Mouse (Mus musculus) ES-E14 (cell line): ENCODE measurements around the gene Sirt5.

Source experiments
- CHD2 ChIP-seq: IDR thresholded peaks from 2 replicates; pipeline ENCODE4 v1.6.1; 2014; ENCODE audit warnings: mild to moderate bottlenecking, low read depth, low read length, inconsistent platforms
- MAFK ChIP-seq: IDR thresholded peaks from 2 replicates; pipeline ENCODE4 v1.6.1; 2014; ENCODE audit warnings: mild to moderate bottlenecking, low read depth, low read length, inconsistent platforms; ENCODE audit not compliant: insufficient read depth
- ZC3H11A ChIP-seq: IDR thresholded peaks from 2 replicates; pipeline ENCODE4 v1.6.1; 2012; ENCODE audit warnings: low read depth, mild to moderate bottlenecking, inconsistent platforms, low read length, borderline replicate concordance

DNA sequence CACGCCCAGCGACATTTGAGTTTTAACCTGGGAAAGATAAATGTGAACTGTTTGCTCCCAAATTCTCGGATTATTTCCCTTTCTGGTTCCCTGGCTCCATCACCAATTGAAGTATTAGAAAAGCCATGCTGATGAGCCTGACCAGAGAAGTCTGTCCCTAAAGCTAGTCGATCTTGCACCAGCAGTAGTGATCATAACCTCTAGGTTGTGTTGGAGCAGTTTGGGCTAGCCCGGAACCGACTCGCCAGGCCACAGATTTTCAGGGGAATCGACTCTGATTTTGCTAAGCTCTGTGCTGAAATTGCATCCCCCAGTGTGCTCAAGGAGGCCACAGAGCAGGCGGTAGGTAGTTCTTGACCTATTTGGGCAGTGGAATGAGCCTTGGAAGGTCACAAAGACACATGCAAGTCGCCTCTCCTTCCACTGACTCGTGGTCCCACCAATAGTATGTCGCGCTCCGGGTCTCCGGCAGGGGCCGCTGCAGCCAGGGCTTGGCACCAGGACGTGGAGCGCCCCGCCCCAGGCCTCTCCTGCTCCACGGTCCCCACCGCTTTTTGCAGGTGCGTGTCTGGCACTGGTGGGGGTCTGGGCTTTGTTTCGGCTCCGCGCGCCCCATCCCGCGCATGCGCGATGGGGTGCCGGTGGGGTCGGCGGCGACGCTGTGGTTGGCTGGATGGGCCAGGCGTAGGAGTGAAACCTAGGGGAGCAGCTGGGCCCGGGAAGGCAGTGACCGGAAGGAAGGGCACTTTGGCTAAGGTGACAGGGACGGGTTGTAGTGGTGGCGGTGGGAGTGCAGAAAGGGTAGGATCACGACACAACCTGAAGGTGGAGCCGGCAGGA, at the start of gene Sirt5:
- TF ChIP-seq ZC3H11A (0 out of 2 replicates have a peak, but pooled peaks have one; percentile 29), CHD2 (no peak), MAFK (no peak)
